Mouse (Mus musculus) heart, embryonic 16.5 days (tissue): ENCODE data around the gene Magi3. TPM values are rescaled to one million over a fixed set of nuclear protein-coding genes. Genes with fewer than 3 reads are reported as not detected.

Experiments
- ATAC-seq: fragments of 200-750 bp; cut with Nextera tagmentation; replicated peaks from 2 replicates; pipeline ENCODE4 v1.8.0; 2017; ENCODE audit warnings: moderate number of reproducible peaks; ENCODE audit not compliant: insufficient read depth, low FRiP score; ENCODE audit errors: extremely low read depth
- H3K27ac ChIP-seq: fragments of 300-500 bp; sonication (generic); 2 replicates; pipeline ENCODE4 v1.5.1; 2014; ENCODE audit warnings: mild to moderate bottlenecking, low read length, control low read depth, moderate library complexity
- H3K27me3 ChIP-seq: fragments of 300-500 bp; sonication (generic); 2 replicates; pipeline ENCODE4 v1.6.1; 2014; ENCODE audit warnings: low read length, mixed read lengths; ENCODE audit not compliant: control insufficient read depth, insufficient read depth
- H3K36me3 ChIP-seq: fragments of 300-500 bp; sonication (generic); 2 replicates; pipeline ENCODE4 v1.6.1; 2014; ENCODE audit not compliant: control insufficient read depth, insufficient read depth
- H3K4me1 ChIP-seq: fragments of 300-500 bp; sonication (generic); 2 replicates; pipeline ENCODE4 v1.6.1; 2014; ENCODE audit warnings: low read length, mixed read lengths; ENCODE audit not compliant: control insufficient read depth, insufficient read depth
- H3K4me2 ChIP-seq: fragments of 300-500 bp; sonication (generic); 2 replicates; pipeline ENCODE4 v1.6.1; 2014; ENCODE audit warnings: low read depth, mild to moderate bottlenecking, control low read depth, low read length
- H3K4me3 ChIP-seq: fragments of 300-500 bp; sonication (generic); 2 replicates; pipeline ENCODE4 v1.5.1; 2014; ENCODE audit warnings: mild to moderate bottlenecking, control low read depth, low read length
- H3K9ac ChIP-seq: fragments of 300-500 bp; sonication (generic); 2 replicates; pipeline ENCODE4 v1.6.1; 2014; ENCODE audit warnings: low read length, control low read depth
- H3K9me3 ChIP-seq: fragments of 300-500 bp; sonication (generic); replicated peaks from 2 replicates; pipeline ENCODE4 v1.6.1; 2016; ENCODE audit warnings: low read length; ENCODE audit not compliant: control insufficient read depth
- WGBS: fragments of 180-500 bp; shearing (Covaris S2); extraction: QIAGEN DNeasy Blood & Tissue Kit; methylation state at CpG from one replicate; pipeline ENCODE4 v1.1.7; 2014; 5-methylcytosine and 5-hydroxymethylcytosine counted together
- polyA plus RNA-seq: library from polyadenylated mRNA; unstranded; fragments of >200 nt; fragmentation: Nextera tagmentation; extraction: Ambion mirVana; gene quantifications from 2 replicates; pipeline ENCODE4 v1.2.1, GENCODE M21; 2015

Magi3 gene
- polyA plus RNA-seq, 1 experiment from 2014 or later: 9.0 TPM

DNA sequence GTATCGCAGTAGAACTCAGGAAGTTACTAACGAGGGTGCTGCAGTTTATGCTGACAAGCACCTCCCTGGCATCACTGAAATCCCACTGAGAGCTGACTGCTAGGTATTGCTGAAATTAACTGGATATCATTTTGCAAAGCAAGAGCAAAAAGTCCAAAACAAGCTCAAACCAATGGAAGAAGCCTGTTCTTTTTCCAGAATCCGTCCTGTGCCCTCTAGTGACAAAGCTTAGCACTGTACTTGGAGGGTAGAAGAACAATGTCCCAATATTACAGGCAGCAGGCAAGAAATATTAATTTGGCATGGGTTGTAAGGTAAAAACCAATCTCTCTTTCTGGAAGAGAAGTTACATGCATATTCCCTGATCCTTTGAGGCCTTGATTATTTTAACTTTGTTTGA, 118.5 kb downstream of the Magi3 start:
- Histone ChIP-seq H3K4me3 (no peak overlapping the region), H3K9me3 (no peaks in the 10 kb centered on the region), H3K4me1 (no peaks in the 10 kb centered on the region), H3K27me3 (no peaks in the 10 kb centered on the region), H3K36me3 (no peaks in the 10 kb centered on the region), H3K27ac (no peak overlapping the region), H3K9ac (no peak overlapping the region), H3K4me2 (no peak overlapping the region)
- 74% methylated on average over 3 of the region's 3 CpGs for WGBS
- ATAC-seq: no peak

DNA sequence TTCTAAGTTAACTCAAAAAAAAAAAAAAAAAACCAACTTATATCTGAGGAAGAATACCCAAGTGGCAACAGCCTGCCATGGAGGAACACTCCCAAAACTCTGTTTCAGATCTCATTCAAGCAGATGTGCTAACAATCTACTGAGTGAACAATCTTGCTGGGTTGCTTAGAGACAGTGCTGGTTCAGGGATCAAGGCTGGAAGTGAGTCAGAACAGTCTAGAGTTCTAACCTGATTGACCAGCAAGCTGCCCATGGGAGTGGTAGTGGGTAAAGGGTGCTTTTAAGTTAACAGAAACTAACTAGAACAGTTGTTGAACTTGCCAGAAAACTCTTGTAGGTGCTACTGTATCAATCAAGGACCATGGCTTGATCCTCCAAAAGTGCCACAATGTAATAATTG, 118.9 kb downstream of the Magi3 start:
- Histone ChIP-seq H3K36me3 (no peaks in the 10 kb centered on the region), H3K27ac (no peak overlapping the region), H3K9ac (no peak overlapping the region), H3K4me2 (no peak overlapping the region), H3K9me3 (no peaks in the 10 kb centered on the region), H3K4me3 (no peak overlapping the region), H3K27me3 (no peaks in the 10 kb centered on the region), H3K4me1 (no peaks in the 10 kb centered on the region)
- no peak for ATAC-seq

DNA sequence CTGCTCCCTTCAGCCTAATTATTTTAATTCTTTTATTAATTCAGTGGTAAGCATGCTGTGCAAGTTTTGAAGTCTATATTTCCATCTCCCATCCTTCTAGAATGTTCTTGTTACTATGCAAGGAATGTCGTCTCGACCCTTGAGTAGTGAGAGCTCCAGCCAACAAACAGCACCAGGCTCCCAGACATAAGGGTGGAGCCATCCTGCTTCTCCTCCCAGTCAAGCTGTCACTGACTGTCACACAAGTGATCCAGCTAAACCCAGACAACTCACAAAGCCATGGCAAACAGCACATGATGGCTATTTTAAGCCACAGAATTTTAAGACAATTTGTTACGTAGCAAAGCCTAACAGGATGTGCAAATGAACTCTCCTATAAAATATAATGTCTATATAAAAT, 124.2 kb downstream of the Magi3 start:
- Histone ChIP-seq H3K27ac (no peak overlapping the region), H3K4me1 (peaks cover 3% of the 10 kb centered on the region), H3K4me3 (no peak overlapping the region), H3K4me2 (no peak overlapping the region), H3K9me3 (no peaks in the 10 kb centered on the region), H3K27me3 (no peaks in the 10 kb centered on the region), H3K9ac (no peak overlapping the region), H3K36me3 (peaks cover 7% of the 10 kb centered on the region)
- peak; percentile 83 for ATAC-seq
- WGBS: 23% methylated on average over 3 of the region's 3 CpGs

DNA sequence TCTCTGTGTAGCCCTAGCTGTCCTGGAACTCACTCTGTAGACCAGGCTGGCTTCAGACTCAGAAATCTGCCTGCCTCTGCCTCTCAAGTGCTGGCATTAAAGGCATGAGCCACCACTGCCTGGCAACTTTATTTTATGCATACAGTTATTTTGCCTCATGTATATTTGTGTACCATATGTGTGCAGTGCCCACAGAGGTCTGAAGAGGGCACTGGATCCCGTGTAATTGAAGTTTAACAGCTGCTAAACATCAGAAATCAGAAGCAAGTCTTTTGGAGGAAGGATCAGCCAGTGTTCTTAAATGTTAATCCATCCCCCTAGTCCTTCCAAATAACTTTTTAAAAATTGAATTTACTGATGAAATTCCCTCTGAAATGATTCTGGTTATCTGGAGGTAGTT, 125.5 kb downstream of the Magi3 start:
- 79% methylated on average over 1 of the region's 1 CpGs for WGBS
- Histone ChIP-seq H3K27me3 (no peaks in the 10 kb centered on the region), H3K27ac (no peak overlapping the region), H3K4me3 (no peak overlapping the region), H3K4me2 (no peak overlapping the region), H3K9me3 (no peaks in the 10 kb centered on the region), H3K36me3 (peaks cover 7% of the 10 kb centered on the region), H3K9ac (no peak overlapping the region), H3K4me1 (peaks cover 3% of the 10 kb centered on the region)
- no peak for ATAC-seq

DNA sequence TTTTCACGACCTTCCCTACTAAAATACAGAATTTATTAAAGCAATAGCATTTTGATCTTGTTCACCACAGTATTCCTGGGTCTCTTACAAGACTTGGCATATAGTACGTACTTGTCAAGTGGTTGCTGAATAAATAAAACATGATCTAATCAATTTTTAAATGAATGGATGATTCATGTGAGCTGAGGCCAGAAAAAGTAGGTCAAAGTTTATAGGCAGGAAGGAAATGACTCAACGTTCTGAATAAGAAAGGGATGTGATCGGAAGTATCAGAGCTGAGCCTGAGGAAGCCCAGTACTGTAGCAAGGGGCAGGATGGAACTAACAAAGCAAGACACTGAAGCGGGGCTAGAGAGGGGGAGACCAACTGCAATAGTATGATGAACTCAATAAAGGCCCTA, 127.4 kb downstream of the Magi3 start:
- Histone ChIP-seq H3K4me2 (no peak overlapping the region), H3K9ac (no peak overlapping the region), H3K4me1 (peaks cover 3% of the 10 kb centered on the region), H3K9me3 (no peaks in the 10 kb centered on the region), H3K36me3 (peaks cover 7% of the 10 kb centered on the region), H3K4me3 (no peak overlapping the region), H3K27ac (no peak overlapping the region), H3K27me3 (no peaks in the 10 kb centered on the region)
- 60% methylated on average over 5 of the region's 5 CpGs for WGBS
- no peak for ATAC-seq

DNA sequence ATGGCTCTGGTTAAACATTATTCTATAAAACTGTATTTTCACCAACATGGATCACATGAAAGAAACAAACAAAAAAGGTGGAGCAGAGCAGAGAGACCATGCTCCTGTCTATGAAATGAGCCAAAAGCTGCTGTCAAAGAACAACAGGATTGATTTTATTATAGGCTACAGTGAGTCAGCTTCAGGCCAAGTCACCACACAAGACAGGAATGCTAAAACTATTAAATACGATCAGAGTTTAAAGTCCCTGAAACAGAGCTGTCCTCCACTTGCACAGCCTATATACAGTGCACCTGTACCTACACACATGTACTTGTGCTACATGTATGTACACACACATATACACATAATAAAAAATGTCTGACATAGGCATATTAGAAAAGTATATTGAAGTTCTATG, 138.1 kb downstream of the Magi3 start:
- 84% methylated on average over 1 of the region's 1 CpGs for WGBS
- Histone ChIP-seq H3K27me3 (no peaks in the 10 kb centered on the region), H3K4me1 (no peaks in the 10 kb centered on the region), H3K4me2 (no peak overlapping the region), H3K9ac (no peak overlapping the region), H3K27ac (no peak overlapping the region), H3K36me3 (peaks cover 10% of the 10 kb centered on the region), H3K9me3 (no peaks in the 10 kb centered on the region), H3K4me3 (no peak overlapping the region)
- ATAC-seq: no peak

DNA sequence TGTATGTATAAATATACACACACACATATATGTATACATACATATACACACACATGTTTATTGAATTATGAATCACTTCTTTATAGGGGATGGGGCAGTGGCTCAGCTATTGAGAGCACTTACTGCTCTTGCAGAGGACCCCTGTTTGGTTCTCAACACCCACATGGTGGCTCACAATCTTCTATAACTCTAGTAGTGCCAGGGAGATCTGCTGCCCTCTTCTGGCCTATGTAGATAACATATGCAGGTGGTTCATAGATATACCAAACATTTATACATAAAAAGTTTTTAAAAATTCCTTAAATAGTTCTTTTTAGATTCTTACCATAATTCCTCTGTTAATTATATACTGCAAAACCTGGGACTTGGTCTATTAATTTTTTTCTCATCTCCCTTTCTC, 141.4 kb downstream of the Magi3 start:
- H3K4me2 ChIP-seq: no peak overlapping the region
- no peaks in the 10 kb centered on the region for H3K9me3 ChIP-seq
- no peak overlapping the region for H3K4me3 ChIP-seq
- no peak overlapping the region for H3K27ac ChIP-seq
- peaks cover 7% of the 10 kb centered on the region for H3K36me3 ChIP-seq
- H3K9ac ChIP-seq: no peak overlapping the region
- no peaks in the 10 kb centered on the region for H3K4me1 ChIP-seq
- H3K27me3 ChIP-seq: no peaks in the 10 kb centered on the region
- no peak for ATAC-seq

DNA sequence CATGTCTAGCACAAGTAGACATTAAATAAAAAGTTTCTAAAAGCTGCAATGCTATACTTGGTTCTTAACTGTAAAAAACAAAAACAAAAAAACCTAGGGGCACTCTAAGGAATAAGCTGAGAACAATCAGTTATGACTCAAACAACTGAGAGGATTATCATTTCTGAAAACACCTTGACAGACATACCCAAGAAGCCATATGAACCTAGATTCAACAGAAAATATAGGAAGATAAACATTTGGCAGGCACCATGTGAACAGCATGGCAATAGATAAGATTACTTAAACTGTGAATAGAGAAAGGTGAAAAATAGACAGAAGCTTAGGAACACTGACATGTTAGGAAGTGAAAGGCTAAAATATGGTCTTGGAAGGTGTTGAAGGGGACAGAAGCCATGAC, 150.8 kb downstream of the Magi3 start:
- no peak overlapping the region for H3K4me3 ChIP-seq
- H3K27me3 ChIP-seq: no peaks in the 10 kb centered on the region
- no peak for ATAC-seq
- no peak overlapping the region for H3K4me2 ChIP-seq
- no peaks in the 10 kb centered on the region for H3K9me3 ChIP-seq
- H3K36me3 ChIP-seq: peaks cover 8% of the 10 kb centered on the region; the same call in 1 of the 2 replicates
- no peak overlapping the region for H3K9ac ChIP-seq
- no peaks in the 10 kb centered on the region for H3K4me1 ChIP-seq
- no peak overlapping the region for H3K27ac ChIP-seq

DNA sequence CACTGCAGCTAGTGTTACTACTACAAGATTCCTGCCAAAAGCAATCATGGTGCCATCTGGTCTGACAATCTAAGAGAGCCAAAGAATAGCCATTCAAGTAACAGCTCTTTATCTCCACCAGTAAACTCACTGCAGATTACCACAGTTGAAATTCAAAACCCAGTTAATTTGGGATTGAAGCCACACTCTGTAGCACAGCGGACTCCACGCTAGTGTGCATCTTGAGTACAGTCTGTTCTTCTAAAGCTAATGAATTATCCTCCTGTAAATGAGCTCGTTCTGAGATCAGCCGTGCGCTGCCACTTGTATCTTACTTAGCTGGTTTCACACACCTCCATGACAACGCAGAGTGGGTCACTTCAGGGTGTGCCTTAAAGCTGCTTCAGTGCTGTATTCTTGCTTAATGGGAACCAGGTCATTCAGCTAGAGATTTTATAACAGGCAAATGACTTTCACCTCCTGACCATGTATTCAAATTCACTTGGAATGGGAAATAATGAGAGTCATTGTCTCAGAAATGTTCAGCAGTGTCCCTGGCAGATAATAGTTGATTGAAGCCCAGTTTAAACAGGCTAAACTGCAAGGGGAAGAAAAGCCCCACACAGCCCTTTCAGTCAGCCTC, 161.1 kb downstream of the Magi3 start:
- Histone ChIP-seq H3K4me2 (no peak overlapping the region), H3K9me3 (no peaks in the 10 kb centered on the region), H3K4me3 (no peak overlapping the region), H3K27me3 (no peaks in the 10 kb centered on the region), H3K9ac (no peak overlapping the region), H3K27ac (no peak overlapping the region), H3K4me1 (peaks cover 2% of the 10 kb centered on the region; the same call in 1 of the 2 replicates), H3K36me3 (peaks cover 9% of the 10 kb centered on the region)
- ATAC-seq: no peak
- WGBS: 60% methylated on average over 6 of the region's 6 CpGs
